Mouse (Mus musculus) gonadal fat pad, adult 2 months (tissue): Measurements from ENCODE around the gene Lrtm2. TPM values are rescaled to one million over a fixed set of nuclear protein-coding genes. Genes with fewer than 3 reads are reported as not detected.

Experiments
- DNase-seq: peaks from one replicate; pipeline ENCODE4 v3.0.0-alpha.2; 2012; ENCODE audit warnings: low read depth
- polyA plus RNA-seq: library from polyadenylated mRNA; depleted of rRNA; stranded (reverse); fragments of >200 nt; gene quantifications from 2 replicates; pipeline ENCODE4 v1.2.3, GENCODE M21; 2012; rRNA removed

Lrtm2 gene
- polyA plus RNA-seq, 1 experiment: 0.07 TPM

DNA sequence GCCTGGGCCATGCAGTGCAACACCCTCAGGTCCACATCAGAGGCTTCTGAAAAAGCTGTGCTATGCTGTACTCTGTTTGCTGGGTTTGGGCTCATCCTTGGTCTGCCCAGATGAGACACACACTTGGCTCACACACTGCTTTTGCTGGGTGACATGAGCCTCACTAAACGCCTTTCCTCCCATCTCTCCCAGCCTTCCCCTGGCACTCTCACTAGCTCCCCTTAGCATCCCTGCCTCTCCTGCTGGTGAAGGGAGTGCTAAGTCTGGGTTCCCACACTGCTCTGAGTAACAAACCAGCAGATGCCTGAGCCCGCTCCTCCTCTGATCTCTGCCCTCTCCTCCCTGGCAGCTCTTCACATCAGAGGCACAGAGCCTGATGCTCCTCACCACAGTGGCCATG, 53.9 kb downstream of the Lrtm2 start:
- no peak for DNase-seq

Other genes starting within 250 kb of the Lrtm2 start
- 12.4 and 13.4 TPM in 2 replicates for gene Dcp1b, start 155.5 kb downstream of the Lrtm2 start, polyA plus RNA-seq
- 3.0 and 3.5 TPM in 2 replicates for gene Cacna1c, start 134.3 kb downstream of the Lrtm2 start, polyA plus RNA-seq
- 0.01 TPM in 1 of 2 replicates, not detected in the other for gene Cacna2d4, start 94.2 kb downstream of the Lrtm2 start, polyA plus RNA-seq
- gene Adipor2, start 86.9 kb upstream of the Lrtm2 start, polyA plus RNA-seq: 119 and 135 TPM in 2 replicates
- gene Fbxl14, start 148.9 kb upstream of the Lrtm2 start, polyA plus RNA-seq: 55.5 and 62.0 TPM in 2 replicates
- 4.1 and 4.3 TPM in 2 replicates for gene Wnt5b, start 213.6 kb upstream of the Lrtm2 start, polyA plus RNA-seq